Mouse (Mus musculus) brown adipose tissue, adult 24 weeks (tissue): ENCODE measurements around the gene Pip5k1b. TPM values are rescaled to one million over a fixed set of nuclear protein-coding genes. Genes with fewer than 3 reads are reported as not detected.

Experiments used
- H3K27ac ChIP-seq: fragments of 200-500 bp; replicated peaks from 2 replicates; pipeline ENCODE4 v1.5.1; 2012; ENCODE audit warnings: low read depth, mild to moderate bottlenecking, low read length
- H3K4me1 ChIP-seq: fragments of 200-500 bp; 2 replicates; pipeline ENCODE4 v1.6.1; 2012; ENCODE audit warnings: low read length, mixed read lengths; ENCODE audit not compliant: control insufficient read depth, insufficient read depth, insufficient read length
- H3K4me3 ChIP-seq: fragments of 200-500 bp; 2 replicates; pipeline ENCODE4 v1.5.1; 2012; ENCODE audit warnings: low read depth, mild to moderate bottlenecking, low read length, moderate library complexity; ENCODE audit not compliant: insufficient read depth
- polyA plus RNA-seq: library from polyadenylated mRNA; stranded (reverse); fragments of >200 nt; gene quantifications from 2 replicates; pipeline ENCODE4 v1.2.4, GENCODE M21; 2012; ENCODE audit not compliant: missing spikeins, insufficient read depth, insufficient read length

Gene Pip5k1b
- polyA plus RNA-seq, 1 experiment = not detected

DNA sequence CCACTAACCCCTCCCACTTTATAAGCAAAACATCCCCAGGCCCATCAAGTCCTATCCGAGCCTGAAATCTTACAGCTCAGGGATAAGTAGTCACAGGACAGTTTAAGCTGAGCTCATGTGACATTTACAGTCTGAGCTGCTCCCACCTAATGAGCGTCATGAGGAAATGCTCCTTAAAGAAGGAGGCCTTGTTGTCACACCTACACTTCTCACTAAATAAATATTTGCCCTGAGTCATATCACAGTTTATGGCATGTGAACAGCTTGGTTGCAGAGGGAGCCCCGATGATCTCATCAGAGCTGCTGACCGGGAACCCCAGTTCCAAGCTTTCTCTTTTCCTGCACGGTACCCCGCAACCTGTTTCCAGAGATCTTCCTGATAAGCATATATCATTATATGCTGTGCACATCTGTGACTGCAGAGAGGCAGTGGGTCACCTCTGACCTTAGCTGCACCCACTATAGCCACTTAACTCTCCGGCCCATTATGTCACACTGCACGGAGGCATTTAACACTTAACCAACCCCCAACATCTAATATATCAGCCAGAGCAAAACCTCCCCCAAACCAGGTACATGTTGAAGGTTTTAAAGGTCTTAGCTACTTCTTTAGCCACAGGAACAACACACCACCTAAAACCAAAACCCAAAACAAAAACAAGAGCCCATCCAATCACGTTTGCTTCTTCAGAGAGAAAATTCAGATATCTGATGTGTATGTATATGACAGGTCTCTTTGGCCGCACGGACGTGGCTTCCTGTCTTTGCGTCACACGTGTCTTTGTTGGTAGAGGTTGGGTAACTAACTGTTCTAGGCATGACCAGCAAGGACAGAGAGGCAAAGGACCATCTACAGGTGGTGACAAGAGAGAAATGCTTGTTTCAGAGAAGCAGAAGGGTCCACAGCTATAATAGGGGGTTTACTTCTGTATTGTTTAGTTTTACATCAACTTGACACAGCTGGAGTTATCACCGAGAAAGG lies 40.7 kb downstream of the Pip5k1b start:
- H3K4me3 ChIP-seq = no peak overlapping the region
- H3K4me1 ChIP-seq = no peaks in the 10 kb centered on the region
- H3K27ac ChIP-seq = no peak overlapping the region

DNA sequence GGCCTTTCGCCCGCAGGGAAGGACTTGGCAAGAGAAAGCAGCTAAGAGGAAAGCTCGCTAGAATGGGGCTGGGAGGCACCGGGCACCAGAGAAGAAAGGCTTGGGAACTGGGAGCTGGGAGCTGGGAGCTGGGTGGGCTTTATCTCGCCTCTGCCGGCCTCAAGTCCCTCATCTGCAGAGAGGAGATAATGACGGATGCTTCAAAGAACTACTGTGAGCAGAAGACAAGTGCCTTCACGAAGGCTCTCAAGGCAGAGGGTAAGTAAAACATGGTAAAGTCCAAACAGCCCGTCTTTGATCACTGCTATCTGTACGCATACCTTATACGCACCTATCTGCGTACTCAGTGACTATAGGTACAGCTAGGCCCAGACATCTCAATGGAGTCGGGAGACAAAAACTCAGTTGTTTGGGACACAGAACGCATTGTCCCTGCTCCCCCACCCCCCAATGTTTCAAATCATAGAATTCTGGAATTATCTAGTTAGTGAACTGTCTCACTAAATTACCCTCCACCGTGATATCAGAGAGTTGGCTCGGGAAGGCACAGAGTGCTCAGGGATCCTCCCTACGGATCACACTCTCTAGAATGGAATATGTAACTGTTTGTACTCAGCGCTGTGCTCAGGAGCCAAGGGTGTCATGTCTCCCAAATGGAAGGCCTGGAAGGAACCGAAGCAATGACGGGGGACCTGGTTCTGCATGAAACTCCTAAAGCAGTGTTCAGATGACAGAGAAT lies 42.4 kb downstream of the Pip5k1b start:
- Histone ChIP-seq H3K27ac (no peak overlapping the region), H3K4me1 (no peaks in the 10 kb centered on the region), H3K4me3 (no peak overlapping the region)

DNA sequence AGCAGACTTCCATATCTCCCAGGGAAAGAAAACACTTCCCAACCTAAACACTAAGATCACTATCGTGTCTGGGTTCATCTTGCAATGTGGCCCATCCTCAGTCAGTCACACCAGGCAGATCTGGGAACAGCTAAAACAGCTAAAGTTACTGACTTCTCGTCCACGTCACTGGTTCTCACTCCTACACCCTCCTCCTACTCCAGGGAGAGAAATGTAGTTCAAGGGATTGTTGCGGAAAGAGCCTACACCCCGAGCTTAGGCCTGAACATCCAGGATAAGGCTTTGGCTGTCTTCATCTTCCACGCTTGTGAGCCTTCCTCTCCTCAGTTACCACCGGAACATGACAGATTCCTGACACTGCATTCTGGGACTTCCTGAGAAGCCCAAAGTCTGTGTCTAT lies 43.7 kb downstream of the Pip5k1b start:
- Histone ChIP-seq H3K4me3 (no peak overlapping the region), H3K27ac (no peak overlapping the region), H3K4me1 (no peaks in the 10 kb centered on the region)

DNA sequence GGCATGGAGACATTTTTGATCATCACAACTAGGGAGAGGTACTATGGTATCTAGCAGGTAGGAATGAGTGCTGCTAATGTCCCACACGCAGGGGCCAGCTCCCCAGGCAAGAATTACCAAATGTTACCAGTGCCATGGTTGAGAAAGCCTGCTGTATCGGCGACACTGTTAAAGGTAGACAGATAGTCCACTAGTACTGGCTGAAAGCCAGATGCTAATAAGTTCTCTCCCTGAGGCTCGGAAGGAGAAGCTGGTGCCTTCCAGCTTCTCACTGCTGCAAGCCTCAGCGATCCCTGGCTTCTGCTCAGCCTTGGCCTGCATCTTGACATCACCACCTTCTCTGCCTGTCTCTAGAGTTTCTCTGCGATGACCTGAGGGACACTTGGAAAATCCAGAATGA lies 46.3 kb downstream of the Pip5k1b start:
- Histone ChIP-seq H3K4me1 (no peaks in the 10 kb centered on the region), H3K4me3 (no peak overlapping the region), H3K27ac (no peak overlapping the region)

DNA sequence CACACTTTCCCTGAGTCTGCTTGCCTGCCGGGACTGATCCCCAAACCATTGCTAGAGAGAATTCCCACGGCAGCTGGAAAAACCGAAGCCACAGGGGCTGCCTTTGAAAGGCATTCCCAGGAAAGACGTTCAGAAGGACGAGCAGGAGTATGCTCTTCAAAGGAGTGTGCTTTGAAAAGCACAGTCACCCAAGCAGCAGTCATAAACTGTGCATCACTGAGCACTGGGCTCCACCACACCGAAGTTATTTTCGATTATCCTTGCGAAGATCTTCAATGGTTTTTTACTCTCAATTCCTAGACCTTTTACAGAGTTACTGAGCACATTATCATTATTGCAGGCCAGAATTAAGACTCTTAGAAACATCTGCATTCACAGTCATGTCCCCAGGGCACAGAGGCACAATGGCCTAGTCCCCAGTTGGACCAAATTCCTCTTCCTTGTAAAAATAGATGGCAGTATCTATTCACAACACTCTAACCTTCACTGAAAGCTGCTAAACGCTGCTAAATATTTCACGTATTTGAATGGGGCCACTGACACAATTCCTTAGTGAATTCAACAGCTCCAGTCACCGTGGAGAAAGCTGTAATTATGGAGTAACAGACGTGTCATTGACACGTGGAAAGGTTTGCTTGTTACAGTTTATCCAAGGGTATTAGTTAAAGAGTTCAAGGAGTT lies 47.4 kb downstream of the Pip5k1b start:
- Histone ChIP-seq H3K27ac (no peak overlapping the region), H3K4me1 (no peaks in the 10 kb centered on the region), H3K4me3 (no peak overlapping the region)

DNA sequence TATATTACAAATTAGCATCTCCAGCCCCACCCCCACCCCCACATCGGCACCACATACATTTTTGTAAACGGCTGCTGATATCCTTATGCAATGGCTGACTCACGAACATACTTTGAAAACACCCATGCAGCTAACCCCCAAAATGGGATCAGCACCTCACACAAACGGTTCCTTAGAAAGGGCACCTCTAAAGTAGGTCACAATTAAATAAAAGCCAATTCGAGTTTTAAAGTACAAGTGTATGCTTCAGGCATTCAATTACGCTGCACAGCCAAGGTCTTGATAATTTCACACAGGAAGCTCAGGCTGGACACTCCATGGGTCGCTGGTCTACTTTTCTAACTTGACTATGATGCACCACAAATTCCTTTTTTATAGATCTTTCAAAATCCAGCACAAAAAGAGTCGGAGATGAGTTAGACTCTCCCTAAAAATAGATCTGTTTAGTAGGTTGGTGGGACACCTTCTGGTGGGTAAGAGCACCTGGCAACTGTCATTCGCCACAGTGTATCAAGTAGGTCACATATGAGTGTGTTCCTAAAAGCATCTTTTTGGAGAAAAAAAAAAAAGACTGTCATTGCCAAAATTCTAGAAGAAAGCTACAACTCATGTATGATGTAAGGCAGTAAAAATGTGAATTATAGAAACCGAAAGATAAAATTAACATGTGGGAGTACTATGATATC lies 52.8 kb downstream of the Pip5k1b start:
- Histone ChIP-seq H3K27ac (no peak overlapping the region), H3K4me1 (no peaks in the 10 kb centered on the region), H3K4me3 (no peak overlapping the region)

DNA sequence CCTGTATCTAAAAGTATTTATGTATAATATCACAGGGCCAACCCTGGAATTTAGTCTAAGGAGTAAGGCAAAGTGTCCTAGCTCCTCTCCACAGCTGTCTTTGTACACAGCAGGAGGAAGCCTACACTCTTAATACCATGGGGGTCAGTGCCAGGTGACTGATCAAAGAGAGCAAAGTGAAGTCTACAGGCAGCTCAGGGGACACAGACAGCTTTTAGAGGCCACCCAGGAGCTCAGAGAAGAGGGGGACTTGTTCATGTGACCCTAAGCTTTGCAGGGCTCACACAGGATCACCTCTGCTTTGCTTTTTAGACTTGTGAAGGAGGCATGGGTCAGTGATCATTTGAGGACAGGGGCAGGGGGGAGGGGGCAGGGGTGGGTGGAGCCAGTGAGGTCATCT lies 54.1 kb downstream of the Pip5k1b start:
- no peak overlapping the region for H3K4me3 ChIP-seq
- no peak overlapping the region for H3K27ac ChIP-seq
- H3K4me1 ChIP-seq = no peaks in the 10 kb centered on the region

DNA sequence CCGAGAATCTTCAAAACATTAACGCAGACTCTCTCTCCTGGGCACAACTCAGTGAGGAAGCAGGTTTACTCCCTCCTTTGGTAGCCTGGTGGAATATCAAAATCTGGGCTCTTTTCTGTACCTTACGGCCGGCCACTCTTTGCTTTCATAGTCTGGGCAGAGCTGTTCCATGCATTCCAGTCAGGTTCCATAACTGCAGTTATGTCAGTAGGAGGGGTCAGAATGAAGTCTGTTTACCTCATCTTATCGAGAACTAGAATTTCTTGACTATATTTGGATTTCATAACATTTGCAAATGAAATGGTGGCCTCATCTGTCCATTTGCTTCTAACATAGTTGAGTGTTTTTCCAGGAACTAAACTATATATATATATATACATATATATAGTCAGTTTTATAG lies 55.2 kb downstream of the Pip5k1b start:
- Histone ChIP-seq H3K4me1 (no peaks in the 10 kb centered on the region), H3K4me3 (no peak overlapping the region), H3K27ac (no peak overlapping the region)

DNA sequence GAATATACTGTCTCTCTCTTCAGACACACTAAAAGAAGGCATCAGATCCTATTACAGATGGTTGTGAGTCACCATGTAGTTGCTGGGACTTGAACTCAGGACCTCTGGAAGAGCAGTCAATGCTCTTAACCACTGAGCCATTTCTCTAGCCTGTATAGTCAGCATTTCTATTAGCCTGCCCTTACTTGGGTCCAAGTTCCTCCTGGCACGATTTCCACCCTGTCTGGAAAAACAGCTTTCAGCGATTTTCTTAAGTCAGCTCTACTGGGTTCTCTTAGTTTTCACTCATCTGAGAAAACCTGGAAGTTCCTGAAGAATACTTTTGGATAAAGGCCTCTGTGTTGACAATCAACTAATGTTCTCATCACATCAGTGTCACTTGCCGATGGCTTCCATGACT lies 56.4 kb downstream of the Pip5k1b start:
- Histone ChIP-seq H3K4me3 (no peak overlapping the region), H3K27ac (no peak overlapping the region), H3K4me1 (no peaks in the 10 kb centered on the region)

DNA sequence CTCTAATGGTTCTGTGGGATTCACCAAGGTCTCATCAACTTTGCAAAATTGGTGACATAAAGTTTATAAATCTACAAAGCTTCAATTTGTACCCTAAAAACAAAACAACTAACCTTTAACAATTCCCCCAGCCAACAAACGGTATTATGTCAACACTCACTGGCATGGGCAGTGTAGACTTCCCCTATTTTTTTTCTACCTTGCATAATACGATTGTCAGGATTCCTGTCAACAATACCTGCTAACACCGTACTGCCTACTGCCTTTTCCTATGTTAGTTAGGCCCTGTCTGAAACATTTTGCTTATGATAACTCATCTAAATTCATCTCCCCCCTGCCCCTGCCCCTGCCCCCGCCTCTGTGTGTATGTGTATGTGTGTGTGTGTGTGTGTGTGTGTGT lies 61.8 kb downstream of the Pip5k1b start:
- H3K4me1 ChIP-seq = no peaks in the 10 kb centered on the region
- H3K4me3 ChIP-seq = no peak overlapping the region
- no peak overlapping the region for H3K27ac ChIP-seq

DNA sequence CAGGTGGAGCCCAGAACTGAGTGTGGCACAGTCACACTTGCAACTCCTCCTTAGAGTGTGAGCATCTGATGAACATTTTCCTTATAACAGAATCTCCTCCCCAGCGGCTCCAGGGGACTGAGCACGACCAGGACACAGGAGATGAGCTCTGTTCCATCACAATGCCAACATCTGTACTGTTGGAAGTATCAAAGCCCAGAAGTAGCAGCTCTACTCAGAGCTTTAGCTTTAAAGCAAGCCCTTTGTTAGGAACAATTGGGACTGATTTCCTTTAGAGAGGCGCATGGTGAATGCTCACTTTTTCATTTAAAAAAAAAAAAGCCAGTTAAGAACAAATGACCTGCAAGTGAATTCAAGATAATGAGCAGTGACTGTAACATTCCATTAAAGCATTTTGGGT lies 63.8 kb downstream of the Pip5k1b start:
- Histone ChIP-seq H3K4me1 (no peaks in the 10 kb centered on the region), H3K4me3 (no peak overlapping the region)

DNA sequence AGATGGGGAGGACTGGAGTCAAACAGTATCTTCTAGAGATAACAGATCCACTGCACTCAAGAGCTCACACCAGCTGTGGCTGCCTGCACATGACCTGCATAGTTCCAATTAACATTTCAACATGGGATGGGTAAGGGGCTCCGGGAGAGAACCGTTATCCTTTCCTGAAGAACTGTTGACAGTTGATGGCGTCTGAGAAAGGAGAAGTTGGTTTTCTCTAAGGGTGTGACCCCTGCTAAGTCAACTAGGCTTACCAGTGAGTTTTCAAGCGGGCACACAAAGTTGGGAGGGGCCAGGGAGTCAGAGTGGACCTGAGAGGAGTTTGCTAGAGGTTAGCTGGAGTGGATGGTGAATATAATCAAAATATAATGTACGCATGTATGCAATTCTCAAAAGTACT lies 65.4 kb downstream of the Pip5k1b start:
- no peaks in the 10 kb centered on the region for H3K4me1 ChIP-seq
- H3K4me3 ChIP-seq = no peak overlapping the region
- no peak overlapping the region for H3K27ac ChIP-seq

More for the DNA sequence above, 63.8 kb downstream of the Pip5k1b start:
- no peak overlapping the region for H3K27ac ChIP-seq

DNA sequence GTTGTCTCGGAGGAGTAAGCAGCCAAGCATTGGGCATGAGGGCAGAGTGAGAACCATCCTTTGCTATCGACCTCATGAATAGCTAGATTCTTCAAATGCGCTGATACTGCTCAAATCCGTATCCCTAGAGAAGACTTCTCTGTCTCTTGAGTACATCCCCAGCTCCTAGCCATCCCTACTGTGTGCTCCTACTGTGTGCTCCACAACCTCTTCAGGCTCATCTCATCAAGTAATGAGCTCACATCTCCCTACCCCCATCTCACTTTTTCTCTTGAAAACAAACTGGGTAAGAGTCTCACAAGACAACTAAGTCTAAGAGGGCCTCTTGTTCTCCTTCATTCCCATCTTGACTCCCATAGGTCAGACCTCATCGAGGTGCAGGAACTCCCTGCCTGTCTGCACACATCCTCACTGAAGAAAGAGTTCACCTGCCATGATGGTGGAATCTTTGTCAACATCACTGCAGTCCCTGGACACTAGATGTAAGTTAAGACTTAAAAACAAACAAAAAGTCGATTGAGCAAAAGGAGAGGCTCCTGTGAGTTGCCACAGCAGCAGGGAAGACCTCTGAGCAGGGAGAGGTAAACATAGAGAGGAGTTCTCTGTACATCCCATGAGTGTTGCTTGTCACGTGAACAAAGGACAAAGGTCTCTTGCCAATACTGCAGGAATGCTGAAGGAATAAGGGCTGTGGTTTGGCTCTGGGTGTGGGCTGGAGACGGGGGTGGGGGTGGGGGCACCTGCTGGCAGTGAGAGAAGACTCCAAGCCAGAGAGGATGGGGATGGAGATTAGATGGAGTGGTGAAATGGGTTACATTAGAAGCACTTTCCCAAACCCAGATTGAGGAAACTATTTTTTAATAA lies 69.0 kb downstream of the Pip5k1b start:
- no peaks in the 10 kb centered on the region for H3K4me1 ChIP-seq
- no peak overlapping the region for H3K4me3 ChIP-seq
- H3K27ac ChIP-seq = no peak overlapping the region

DNA sequence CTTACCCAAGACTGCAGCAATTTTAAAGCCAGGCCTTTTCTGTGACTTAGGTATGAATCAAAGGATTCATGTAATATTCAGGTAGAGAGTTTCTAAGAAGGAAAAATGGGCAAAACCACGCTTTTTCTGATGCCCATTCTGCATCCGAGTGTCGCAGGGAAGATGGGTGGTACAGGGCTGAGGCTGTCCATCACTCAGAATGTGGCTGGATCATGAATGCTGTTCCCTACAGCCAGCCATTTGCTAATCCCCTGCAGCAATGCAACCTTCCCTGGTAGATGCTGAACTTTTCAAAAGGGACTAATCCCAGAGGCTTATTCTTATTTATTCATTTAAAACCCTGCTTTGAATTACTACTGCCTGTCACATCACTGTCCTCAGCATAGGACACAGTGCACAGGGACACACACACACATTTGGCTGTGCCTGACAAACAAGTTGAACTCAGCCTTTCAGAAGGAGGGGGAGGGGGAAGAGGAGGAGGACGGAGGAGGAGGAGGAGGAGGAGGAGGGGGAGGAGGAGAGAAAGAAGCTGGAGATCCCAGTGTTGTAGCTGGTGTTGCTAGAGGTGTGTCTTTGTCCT lies 71.0 kb downstream of the Pip5k1b start:
- H3K27ac ChIP-seq = no peak overlapping the region
- H3K4me1 ChIP-seq = no peaks in the 10 kb centered on the region
- no peak overlapping the region for H3K4me3 ChIP-seq
